Mouse (Mus musculus): ENCODE data around the gene Uggt2. TPM values are rescaled to one million over a fixed set of nuclear protein-coding genes. Genes with fewer than 3 reads are reported as not detected.
A peak's percentile ranks its signal among the peaks of the same experiment; 100 is the strongest.

Gene Uggt2
- polyA plus RNA-seq, 1 experiment from 2014 or later = 27.9 TPM

DNA sequence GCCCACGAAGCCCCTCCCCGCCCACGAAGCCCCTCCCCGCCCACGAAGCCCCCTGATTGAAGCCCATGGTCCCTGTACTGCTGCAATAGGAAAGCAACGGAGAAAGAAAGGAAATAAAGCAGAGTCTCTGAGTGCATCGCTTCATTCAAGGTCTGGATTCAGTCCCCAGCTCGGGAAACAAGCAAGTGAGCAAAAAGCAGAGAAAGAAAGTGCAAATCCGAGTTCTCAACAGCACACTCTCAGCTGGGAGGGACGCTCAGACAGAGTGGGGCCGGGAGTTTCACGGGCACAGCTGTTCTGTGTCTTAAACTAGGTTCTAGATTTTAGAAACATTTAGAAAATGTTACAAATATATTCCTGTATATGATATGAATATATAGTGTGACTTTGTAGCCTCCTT lies 24.4 kb upstream of the Uggt2 start:
- no peak overlapping the region for H3K9ac ChIP-seq (replicated peaks; ENCODE audit: low read length)
- peak; percentile 65 for DNase-seq
- peak; percentile 39; the same call in 1 of the 2 replicates for ATAC-seq (ENCODE audit: low FRiP score, low TSS enrichment)
- H3K27ac ChIP-seq (replicated peaks; ENCODE audit: low read depth, low read length) = 0 out of 2 replicates have a peak overlapping the region, but pooled peaks have one; percentile 20
- no peaks in the 10 kb centered on the region for H3K36me3 ChIP-seq (ENCODE audit: control insufficient read depth, insufficient read depth, low read length)
- WGBS = 3% methylated on average over 12 of the region's 12 CpGs
- peak overlapping the region; percentile 54 for H3K4me2 ChIP-seq (ENCODE audit: low read length)
- H3K4me3 ChIP-seq (replicated peaks; ENCODE audit: low read depth, low read length) = peak overlapping the region; percentile 30
- H3K4me1 ChIP-seq (ENCODE audit: control insufficient read depth, insufficient read depth, low read length) = peaks cover 14% of the 10 kb centered on the region
- H3K9me3 ChIP-seq (ENCODE audit: control insufficient read depth, low read length) = no peaks in the 10 kb centered on the region
- H3K27me3 ChIP-seq (ENCODE audit: control insufficient read depth, insufficient read depth, low read length) = no peaks in the 10 kb centered on the region

DNA sequence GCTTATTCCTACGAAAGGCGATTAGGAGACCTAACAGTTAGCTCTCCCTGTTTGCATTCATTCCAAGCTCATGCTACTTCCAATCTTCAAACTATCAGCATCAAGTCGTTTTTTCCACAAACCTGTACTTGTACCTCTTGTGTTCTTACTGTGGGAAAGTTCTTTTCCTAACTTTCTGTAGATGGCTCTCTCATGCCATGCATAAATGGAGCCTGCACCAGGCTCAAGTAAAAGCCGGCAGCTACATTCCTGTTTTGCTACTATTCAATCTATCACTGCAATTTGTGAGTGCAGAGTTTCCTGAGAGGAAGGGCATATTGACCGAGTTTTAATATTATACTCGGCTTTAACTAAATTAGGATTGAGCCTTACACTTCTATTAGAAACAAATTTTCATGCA lies 13.3 kb upstream of the Uggt2 start:
- WGBS = 80% methylated on average over 6 of the region's 6 CpGs
- Histone ChIP-seq H3K9ac (replicated peaks; ENCODE audit: low read length) (no peak overlapping the region), H3K27me3 (ENCODE audit: control insufficient read depth, insufficient read depth, low read length) (no peaks in the 10 kb centered on the region), H3K36me3 (ENCODE audit: control insufficient read depth, insufficient read depth, low read length) (no peaks in the 10 kb centered on the region), H3K27ac (replicated peaks; ENCODE audit: low read depth, low read length) (no peak overlapping the region), H3K4me3 (replicated peaks; ENCODE audit: low read depth, low read length) (no peak overlapping the region), H3K9me3 (ENCODE audit: control insufficient read depth, low read length) (no peaks in the 10 kb centered on the region), H3K4me1 (ENCODE audit: control insufficient read depth, insufficient read depth, low read length) (no peaks in the 10 kb centered on the region), H3K4me2 (ENCODE audit: low read length) (no peak overlapping the region)
- DNase-seq (no peak), ATAC-seq (ENCODE audit: low FRiP score, low TSS enrichment) (no peak)

DNA sequence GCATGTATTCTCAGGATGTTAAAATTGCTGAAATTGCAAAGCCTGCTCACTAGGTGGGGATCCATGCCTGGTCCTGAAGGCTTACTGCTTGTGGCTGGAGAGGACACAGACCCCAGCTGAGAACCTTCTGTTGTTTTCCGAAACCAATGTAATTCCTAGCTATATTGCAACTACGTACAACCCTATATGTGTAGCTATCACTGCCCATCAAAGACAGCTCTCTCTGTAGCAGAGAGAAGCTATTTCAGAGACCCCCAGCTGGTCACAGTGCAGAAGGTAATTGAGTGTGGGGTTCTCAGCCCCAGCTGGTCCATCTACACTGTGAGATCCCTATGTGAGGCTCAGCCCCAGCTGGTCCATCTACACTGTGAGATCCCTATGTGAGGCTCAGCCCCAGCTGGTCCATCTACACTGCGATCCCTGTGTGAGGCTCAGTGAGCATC lies 10.6 kb upstream of the Uggt2 start:
- Histone ChIP-seq H3K9ac (replicated peaks; ENCODE audit: low read length) (no peak overlapping the region), H3K4me1 (ENCODE audit: control insufficient read depth, insufficient read depth, low read length) (no peaks in the 10 kb centered on the region), H3K27ac (replicated peaks; ENCODE audit: low read depth, low read length) (no peak overlapping the region), H3K9me3 (ENCODE audit: control insufficient read depth, low read length) (no peaks in the 10 kb centered on the region), H3K4me3 (replicated peaks; ENCODE audit: low read depth, low read length) (no peak overlapping the region), H3K27me3 (ENCODE audit: control insufficient read depth, insufficient read depth, low read length) (no peaks in the 10 kb centered on the region), H3K36me3 (ENCODE audit: control insufficient read depth, insufficient read depth, low read length) (no peaks in the 10 kb centered on the region), H3K4me2 (ENCODE audit: low read length) (no peak overlapping the region)
- no peak for ATAC-seq (ENCODE audit: low FRiP score, low TSS enrichment)
- 89% methylated on average over 3 of the region's 3 CpGs for WGBS
- DNase-seq = peak; percentile 34

DNA sequence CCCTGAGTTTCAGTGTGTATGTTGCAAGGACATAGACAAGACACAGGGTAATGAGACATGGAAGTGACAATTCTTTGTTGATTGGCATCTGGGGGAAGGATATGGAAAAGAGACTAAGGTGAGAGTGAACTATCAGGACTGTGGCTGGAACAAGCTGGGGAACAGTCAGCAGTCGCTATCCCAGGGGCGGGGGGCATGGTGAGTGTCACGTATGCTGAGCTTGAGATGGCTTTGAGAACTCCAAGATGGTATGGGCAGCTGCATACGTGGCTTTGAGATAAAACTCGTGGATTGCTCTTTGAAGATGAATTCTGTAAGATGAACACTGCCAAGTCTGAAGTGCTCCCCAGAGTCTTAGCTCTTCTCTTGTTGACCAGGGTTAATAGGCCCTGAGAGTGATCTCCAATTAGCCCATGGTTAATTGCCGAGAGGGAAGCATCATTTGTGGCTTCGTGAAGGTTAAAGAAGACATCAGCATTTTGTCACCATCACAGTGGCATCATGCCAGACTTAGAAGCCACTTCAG lies 9.6 kb upstream of the Uggt2 start:
- Histone ChIP-seq H3K4me3 (replicated peaks; ENCODE audit: low read depth, low read length) (no peak overlapping the region), H3K27ac (replicated peaks; ENCODE audit: low read depth, low read length) (no peak overlapping the region), H3K27me3 (ENCODE audit: control insufficient read depth, insufficient read depth, low read length) (no peaks in the 10 kb centered on the region), H3K4me2 (ENCODE audit: low read length) (no peak overlapping the region), H3K9me3 (ENCODE audit: control insufficient read depth, low read length) (no peaks in the 10 kb centered on the region), H3K4me1 (ENCODE audit: control insufficient read depth, insufficient read depth, low read length) (no peaks in the 10 kb centered on the region), H3K9ac (replicated peaks; ENCODE audit: low read length) (no peak overlapping the region), H3K36me3 (ENCODE audit: control insufficient read depth, insufficient read depth, low read length) (no peaks in the 10 kb centered on the region)
- WGBS = 66% methylated on average over 7 of the region's 7 CpGs
- DNase-seq (no peak), ATAC-seq (ENCODE audit: low FRiP score, low TSS enrichment) (no peak)

DNA sequence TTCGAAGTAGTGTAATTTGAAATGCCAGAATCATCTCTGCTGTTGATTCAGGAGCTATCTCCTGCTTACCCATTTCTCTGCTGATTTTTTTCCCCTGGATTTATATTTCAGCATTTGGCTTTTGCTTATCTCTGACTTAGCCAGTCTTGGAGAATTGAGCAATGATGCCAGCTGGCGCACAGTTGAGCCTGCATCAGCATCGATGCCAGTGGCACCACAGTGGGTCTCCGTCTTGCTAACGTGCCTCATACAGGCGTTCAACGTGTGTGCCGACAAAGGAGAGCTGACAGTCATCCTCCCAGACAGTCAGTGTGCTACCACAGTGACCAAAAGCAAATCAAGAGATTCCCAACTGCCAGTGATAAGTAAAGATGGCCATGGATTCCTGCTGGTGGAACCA lies 8.4 kb upstream of the Uggt2 start:
- 84% methylated on average over 8 of the region's 8 CpGs for WGBS
- Histone ChIP-seq H3K27me3 (ENCODE audit: control insufficient read depth, insufficient read depth, low read length) (no peaks in the 10 kb centered on the region), H3K9ac (replicated peaks; ENCODE audit: low read length) (no peak overlapping the region), H3K9me3 (ENCODE audit: control insufficient read depth, low read length) (no peaks in the 10 kb centered on the region), H3K4me3 (replicated peaks; ENCODE audit: low read depth, low read length) (no peak overlapping the region), H3K4me1 (ENCODE audit: control insufficient read depth, insufficient read depth, low read length) (no peaks in the 10 kb centered on the region), H3K4me2 (ENCODE audit: low read length) (no peak overlapping the region), H3K36me3 (ENCODE audit: control insufficient read depth, insufficient read depth, low read length) (no peaks in the 10 kb centered on the region), H3K27ac (replicated peaks; ENCODE audit: low read depth, low read length) (no peak overlapping the region)
- no peak for ATAC-seq (ENCODE audit: low FRiP score, low TSS enrichment)
- DNase-seq = no peak

DNA sequence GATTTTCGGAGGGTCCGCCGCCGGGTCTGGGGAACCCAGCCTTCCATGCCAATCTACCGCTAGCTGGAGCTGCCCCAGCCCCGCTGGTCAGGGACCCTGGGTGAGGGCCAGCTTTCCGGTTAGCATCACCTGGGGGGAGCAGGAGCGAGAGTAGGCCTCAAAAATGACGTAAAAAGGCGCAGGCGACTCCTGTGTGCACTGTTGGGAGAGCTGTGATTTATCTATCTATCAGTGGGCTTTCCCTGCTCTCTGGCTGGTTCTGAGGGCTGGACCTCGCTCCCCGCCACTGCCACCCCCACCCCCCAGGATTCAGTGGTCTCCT lies 301 bp upstream of the Uggt2 start:
- ATAC-seq (ENCODE audit: low FRiP score, low TSS enrichment) = peak; percentile 87; the same call in 1 of the 2 replicates
- peaks cover 13% of the 10 kb centered on the region; the same call in 1 of the 2 replicates for H3K4me1 ChIP-seq (ENCODE audit: control insufficient read depth, insufficient read depth, low read length)
- no peak for DNase-seq
- peak overlapping the region; percentile 87 for H3K4me2 ChIP-seq (ENCODE audit: low read length)
- peak overlapping the region; percentile 92 for H3K27ac ChIP-seq (replicated peaks; ENCODE audit: low read depth, low read length)
- peak overlapping the region; percentile 80 for H3K4me3 ChIP-seq (replicated peaks; ENCODE audit: low read depth, low read length)
- peak overlapping the region; percentile 94 for H3K9ac ChIP-seq (replicated peaks; ENCODE audit: low read length)
- no peaks in the 10 kb centered on the region for H3K9me3 ChIP-seq (ENCODE audit: control insufficient read depth, low read length)
- H3K27me3 ChIP-seq (ENCODE audit: control insufficient read depth, insufficient read depth, low read length) = no peaks in the 10 kb centered on the region
- WGBS = 2% methylated on average over 13 of the region's 13 CpGs
- H3K36me3 ChIP-seq (ENCODE audit: control insufficient read depth, insufficient read depth, low read length) = no peaks in the 10 kb centered on the region

DNA sequence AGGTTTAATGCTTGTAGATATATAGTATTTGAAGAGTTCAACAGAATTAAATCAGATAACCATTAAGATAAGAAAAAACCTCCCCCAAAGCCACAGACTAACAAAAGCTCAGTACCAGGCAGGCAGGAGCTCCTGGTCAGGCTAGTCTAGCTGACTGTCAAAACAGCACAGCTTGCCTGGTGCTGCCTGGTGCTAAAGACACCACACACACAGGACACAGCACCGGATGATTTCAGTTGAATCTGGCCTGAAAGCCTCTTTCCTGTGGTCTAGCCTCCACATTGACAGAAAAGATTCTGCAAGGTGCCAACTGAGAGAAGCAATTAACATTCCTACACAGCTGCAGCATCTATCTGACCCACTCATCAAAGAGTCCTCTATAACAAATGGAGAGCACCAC lies 37.4 kb downstream of the Uggt2 start:
- ATAC-seq (ENCODE audit: low FRiP score, low TSS enrichment) = no peak

DNA sequence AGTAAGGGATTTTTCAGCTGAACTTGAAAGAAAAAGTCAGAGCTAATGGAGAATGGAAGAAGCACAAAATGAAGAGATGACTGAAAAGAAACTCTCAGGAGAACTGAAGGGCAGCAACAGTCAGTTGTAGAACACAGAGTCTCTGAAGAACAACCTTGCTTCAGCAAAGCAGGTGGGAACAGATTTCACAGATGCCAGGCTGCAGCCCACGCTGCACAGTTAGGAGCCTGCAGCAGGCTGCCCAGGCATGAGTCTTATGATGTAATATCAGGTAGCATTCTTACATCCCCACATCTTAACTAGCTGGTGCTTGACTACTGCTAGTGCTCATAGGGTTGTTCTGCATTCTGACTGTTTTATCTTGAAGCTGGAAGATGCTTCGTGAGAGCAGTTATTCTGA lies 38.5 kb downstream of the Uggt2 start:
- H3K27ac ChIP-seq (replicated peaks; ENCODE audit: low read depth, low read length) = no peak overlapping the region
- ATAC-seq (ENCODE audit: low FRiP score, low TSS enrichment) (no peak), DNase-seq (no peak)
- no peaks in the 10 kb centered on the region for H3K27me3 ChIP-seq (ENCODE audit: control insufficient read depth, insufficient read depth, low read length)
- H3K4me1 ChIP-seq (ENCODE audit: control insufficient read depth, insufficient read depth, low read length) = no peaks in the 10 kb centered on the region
- H3K9me3 ChIP-seq (ENCODE audit: control insufficient read depth, low read length) = no peaks in the 10 kb centered on the region
- H3K36me3 ChIP-seq (ENCODE audit: control insufficient read depth, insufficient read depth, low read length) = peaks cover 24% of the 10 kb centered on the region
- WGBS = 95% methylated on average over 2 of the region's 2 CpGs
- H3K9ac ChIP-seq (replicated peaks; ENCODE audit: low read length) = no peak overlapping the region
- no peak overlapping the region for H3K4me2 ChIP-seq (ENCODE audit: low read length)
- H3K4me3 ChIP-seq (replicated peaks; ENCODE audit: low read depth, low read length) = no peak overlapping the region

More for the DNA sequence above, 37.4 kb downstream of the Uggt2 start:
- Histone ChIP-seq H3K9ac (replicated peaks; ENCODE audit: low read length) (no peak overlapping the region), H3K9me3 (ENCODE audit: control insufficient read depth, low read length) (no peaks in the 10 kb centered on the region), H3K27ac (replicated peaks; ENCODE audit: low read depth, low read length) (no peak overlapping the region), H3K4me2 (ENCODE audit: low read length) (no peak overlapping the region), H3K27me3 (ENCODE audit: control insufficient read depth, insufficient read depth, low read length) (no peaks in the 10 kb centered on the region), H3K4me3 (replicated peaks; ENCODE audit: low read depth, low read length) (no peak overlapping the region), H3K36me3 (ENCODE audit: control insufficient read depth, insufficient read depth, low read length) (peaks cover 24% of the 10 kb centered on the region), H3K4me1 (ENCODE audit: control insufficient read depth, insufficient read depth, low read length) (no peaks in the 10 kb centered on the region)
- WGBS = 97% methylated on average over 1 of the region's 1 CpGs
- no peak for DNase-seq

DNA sequence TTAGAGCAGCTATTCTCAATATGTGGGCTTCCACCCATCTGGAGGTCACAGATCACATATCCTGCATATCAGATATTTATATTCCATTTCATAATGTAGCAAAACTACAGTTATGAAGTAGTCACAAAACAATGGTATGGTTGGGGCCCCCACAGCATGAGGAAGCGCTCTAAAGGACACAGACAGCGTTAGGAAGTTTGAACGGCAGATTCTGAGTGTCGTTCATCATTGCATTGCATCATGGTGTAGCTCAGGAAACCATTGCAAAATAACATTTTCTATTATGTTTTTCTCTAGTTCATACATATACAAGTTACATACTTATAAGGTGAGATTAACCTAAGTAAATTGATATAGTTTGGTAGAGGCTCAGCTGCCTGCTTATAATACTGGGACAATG lies 42.2 kb downstream of the Uggt2 start:
- H3K27me3 ChIP-seq (ENCODE audit: control insufficient read depth, insufficient read depth, low read length) = no peaks in the 10 kb centered on the region
- no peak overlapping the region for H3K27ac ChIP-seq (replicated peaks; ENCODE audit: low read depth, low read length)
- no peak overlapping the region for H3K9ac ChIP-seq (replicated peaks; ENCODE audit: low read length)
- no peak for DNase-seq
- 96% methylated on average over 4 of the region's 4 CpGs for WGBS
- no peaks in the 10 kb centered on the region for H3K9me3 ChIP-seq (ENCODE audit: control insufficient read depth, low read length)
- H3K4me1 ChIP-seq (ENCODE audit: control insufficient read depth, insufficient read depth, low read length) = no peaks in the 10 kb centered on the region
- H3K36me3 ChIP-seq (ENCODE audit: control insufficient read depth, insufficient read depth, low read length) = peaks cover 37% of the 10 kb centered on the region
- ATAC-seq (ENCODE audit: low FRiP score, low TSS enrichment) = no peak
- H3K4me2 ChIP-seq (ENCODE audit: low read length) = no peak overlapping the region
- H3K4me3 ChIP-seq (replicated peaks; ENCODE audit: low read depth, low read length) = no peak overlapping the region

All from midbrain, embryonic 14.5 days (tissue).